Mouse (Mus musculus) forebrain, embryonic 14.5 days (tissue): ENCODE data around the gene Slc30a7. TPM values are rescaled to one million over a fixed set of nuclear protein-coding genes. Genes with fewer than 3 reads are reported as not detected.

Source experiments
- ATAC-seq: fragments of 200-750 bp; cut with Nextera tagmentation; 2 replicates; pipeline ENCODE4 v1.8.0; 2017; ENCODE audit warnings: mild to moderate bottlenecking, moderate library complexity
- DNase-seq: peaks from one replicate; pipeline ENCODE4 v3.0.0-alpha.2; 2015; ENCODE audit warnings: low spot score
- H3K27ac ChIP-seq: fragments of 300-500 bp; sonication (generic); 2 replicates; pipeline ENCODE4 v1.5.1; 2014; ENCODE audit warnings: low read depth, mild to moderate bottlenecking, control low read depth, low read length, moderate library complexity
- H3K27me3 ChIP-seq: fragments of 300-500 bp; sonication (generic); replicated peaks from 2 replicates; pipeline ENCODE4 v1.6.1; 2014; ENCODE audit warnings: low read length, control low read depth, mixed read lengths; ENCODE audit not compliant: control insufficient read depth, insufficient read depth
- H3K36me3 ChIP-seq: fragments of 300-500 bp; sonication (generic); 2 replicates; pipeline ENCODE4 v1.6.1; 2014; ENCODE audit warnings: low read length, control low read depth; ENCODE audit not compliant: control insufficient read depth, insufficient read depth
- H3K4me1 ChIP-seq: fragments of 300-500 bp; sonication (generic); 2 replicates; pipeline ENCODE4 v1.6.1; 2014; ENCODE audit warnings: antibody characterized with exemption, low read length, control low read depth; ENCODE audit not compliant: control insufficient read depth, insufficient read depth
- H3K4me2 ChIP-seq: fragments of 300-500 bp; sonication (generic); 2 replicates; pipeline ENCODE4 v1.6.1; 2014; ENCODE audit warnings: mild to moderate bottlenecking, control low read depth, low read length
- H3K4me3 ChIP-seq: fragments of 300-500 bp; sonication (generic); 2 replicates; pipeline ENCODE4 v1.5.1; 2014; ENCODE audit warnings: low read depth, low read length, control low read depth
- H3K9ac ChIP-seq: fragments of 300-500 bp; sonication (generic); 2 replicates; pipeline ENCODE4 v1.6.1; 2014; ENCODE audit warnings: mild to moderate bottlenecking, low read length, control low read depth, moderate library complexity
- H3K9me3 ChIP-seq: fragments of 300-500 bp; sonication (generic); replicated peaks from 2 replicates; pipeline ENCODE4 v1.6.1; 2016; ENCODE audit warnings: low read length, control low read depth, mixed read lengths; ENCODE audit not compliant: control insufficient read depth
- WGBS: fragments of 180-500 bp; shearing (Covaris S2); extraction: QIAGEN DNeasy Blood & Tissue Kit; methylation state at CpG from one replicate; pipeline ENCODE4 v1.1.7; 2014; 5-methylcytosine and 5-hydroxymethylcytosine counted together
- polyA plus RNA-seq: library from polyadenylated mRNA; unstranded; fragments of >200 nt; fragmentation: Nextera tagmentation; extraction: Ambion mirVana; gene quantifications from 2 replicates; pipeline ENCODE4 v1.2.1, GENCODE M21; 2014

Gene Slc30a7
- polyA plus RNA-seq, 1 experiment from 2014 or later: 23.1 TPM

DNA sequence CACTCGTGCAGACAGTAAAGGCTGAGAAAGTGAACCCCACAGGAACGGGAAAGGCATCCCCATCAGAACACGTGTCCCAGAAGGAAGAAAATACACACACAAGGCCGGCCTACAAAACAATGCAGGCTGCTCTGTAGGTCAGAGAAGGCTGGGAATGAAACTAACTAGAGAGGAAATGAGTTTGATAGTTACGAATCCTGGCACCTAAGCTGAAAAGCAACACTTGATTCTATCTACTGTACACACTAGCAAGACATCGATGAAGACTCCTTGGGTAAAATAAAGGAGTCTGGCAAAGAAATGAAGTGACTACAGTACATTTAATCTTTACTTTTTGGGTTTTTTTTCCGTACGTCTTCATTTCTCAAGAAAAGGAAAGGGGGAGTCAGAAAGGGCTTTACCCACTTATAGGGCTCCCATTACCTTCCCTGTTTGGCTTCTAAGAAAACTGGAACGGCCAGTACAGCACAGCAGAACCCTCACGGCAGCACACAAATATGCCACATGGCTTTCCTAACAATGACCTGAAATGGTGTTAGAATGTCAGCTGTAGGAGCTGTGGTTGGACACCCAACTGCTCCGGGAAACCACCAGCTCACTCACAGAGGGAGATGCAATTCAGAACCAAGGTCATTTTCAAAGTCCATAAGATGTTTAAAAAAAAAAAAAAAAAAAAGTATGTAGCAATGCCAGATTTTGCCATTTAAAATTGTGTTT is 45.7 kb downstream of the Slc30a7 start:
- Histone ChIP-seq H3K9me3 (no peaks in the 10 kb centered on the region), H3K4me3 (no peak overlapping the region), H3K36me3 (peaks cover 23% of the 10 kb centered on the region; the same call in 1 of the 2 replicates), H3K4me2 (no peak overlapping the region), H3K27ac (no peak overlapping the region), H3K9ac (no peak overlapping the region), H3K4me1 (peaks cover 6% of the 10 kb centered on the region; the same call in 1 of the 2 replicates), H3K27me3 (no peaks in the 10 kb centered on the region)
- 69% methylated on average over 11 of the region's 11 CpGs for whole genome bisulfite sequencing
- no peak for DNase-seq
- ATAC-seq: no peak

DNA sequence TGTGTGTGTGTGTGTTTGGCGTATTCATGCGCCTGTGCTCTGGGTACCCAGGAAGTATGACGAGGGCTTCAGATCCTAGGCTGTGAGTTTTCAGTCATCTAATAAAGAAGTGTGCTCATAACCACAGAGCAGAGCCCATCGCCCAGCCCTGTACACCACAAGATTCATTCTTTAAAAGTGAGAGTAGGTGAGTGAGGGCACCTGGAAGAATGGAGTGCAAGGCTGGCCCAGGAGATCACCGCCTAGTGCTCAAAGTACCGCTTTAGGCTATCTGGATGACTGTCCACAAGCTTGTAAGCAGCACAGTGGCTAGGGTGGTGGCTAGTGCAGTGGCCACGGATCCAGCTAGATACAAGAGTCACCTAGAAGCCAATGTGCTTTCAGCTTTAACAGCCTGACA is 50.0 kb downstream of the Slc30a7 start:
- 96% methylated on average over 7 of the region's 7 CpGs for WGBS
- ATAC-seq: no peak
- Histone ChIP-seq H3K27ac (no peak overlapping the region), H3K4me2 (no peak overlapping the region), H3K36me3 (peaks cover 49% of the 10 kb centered on the region), H3K9ac (no peak overlapping the region), H3K27me3 (no peaks in the 10 kb centered on the region), H3K4me1 (no peaks in the 10 kb centered on the region), H3K9me3 (no peaks in the 10 kb centered on the region), H3K4me3 (no peak overlapping the region)
- DNase-seq: no peak

DNA sequence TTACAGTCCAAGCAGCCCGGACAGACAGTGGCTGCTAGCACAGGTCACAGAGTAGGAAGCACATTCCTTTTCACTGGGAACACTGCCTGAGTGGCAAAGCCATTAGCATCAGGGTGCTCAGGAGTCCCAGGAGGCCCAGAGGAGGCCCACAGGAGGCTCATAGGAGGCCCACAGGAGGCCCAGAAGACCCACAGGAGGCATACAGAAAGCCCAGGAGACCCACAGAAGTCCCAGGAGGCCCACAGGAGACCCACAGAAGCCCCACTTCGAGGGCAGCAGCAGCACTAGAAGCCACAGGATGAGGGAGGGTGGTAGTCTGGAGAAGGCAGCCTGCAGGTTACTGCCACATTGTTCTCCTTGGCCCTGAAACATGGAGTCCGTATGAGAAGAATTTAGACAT is 54.1 kb downstream of the Slc30a7 start:
- Histone ChIP-seq H3K4me2 (no peak overlapping the region), H3K27me3 (no peaks in the 10 kb centered on the region), H3K9me3 (no peaks in the 10 kb centered on the region), H3K9ac (no peak overlapping the region), H3K27ac (no peak overlapping the region), H3K4me1 (no peaks in the 10 kb centered on the region), H3K4me3 (no peak overlapping the region), H3K36me3 (peaks cover 50% of the 10 kb centered on the region)
- DNase-seq (no peak), ATAC-seq (no peak)
- WGBS: 73% methylated on average over 3 of the region's 3 CpGs

DNA sequence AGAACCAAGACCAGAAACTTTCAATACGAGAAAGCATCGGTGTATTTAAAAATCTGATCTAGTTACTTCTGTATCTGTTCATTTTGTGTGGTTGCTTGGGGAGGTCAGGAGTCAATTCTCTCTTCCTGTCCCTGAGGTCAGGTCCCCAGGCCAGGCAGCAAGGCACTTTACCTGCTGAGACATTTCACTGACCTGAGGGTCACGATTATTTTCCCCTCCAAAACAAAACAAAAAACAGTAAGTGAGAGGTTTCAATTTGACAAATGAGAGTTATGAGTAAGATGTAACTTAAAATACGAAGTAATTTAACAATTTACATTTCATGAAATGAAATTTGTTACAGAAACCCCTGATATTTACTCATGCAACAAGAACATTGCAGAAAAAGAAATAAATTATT is 54.9 kb downstream of the Slc30a7 start:
- Histone ChIP-seq H3K9me3 (no peaks in the 10 kb centered on the region), H3K4me1 (no peaks in the 10 kb centered on the region), H3K27ac (no peak overlapping the region), H3K36me3 (peaks cover 46% of the 10 kb centered on the region), H3K9ac (no peak overlapping the region), H3K27me3 (no peaks in the 10 kb centered on the region), H3K4me3 (no peak overlapping the region), H3K4me2 (no peak overlapping the region)
- DNase-seq: no peak
- WGBS: 89% methylated on average over 4 of the region's 4 CpGs
- ATAC-seq: no peak

DNA sequence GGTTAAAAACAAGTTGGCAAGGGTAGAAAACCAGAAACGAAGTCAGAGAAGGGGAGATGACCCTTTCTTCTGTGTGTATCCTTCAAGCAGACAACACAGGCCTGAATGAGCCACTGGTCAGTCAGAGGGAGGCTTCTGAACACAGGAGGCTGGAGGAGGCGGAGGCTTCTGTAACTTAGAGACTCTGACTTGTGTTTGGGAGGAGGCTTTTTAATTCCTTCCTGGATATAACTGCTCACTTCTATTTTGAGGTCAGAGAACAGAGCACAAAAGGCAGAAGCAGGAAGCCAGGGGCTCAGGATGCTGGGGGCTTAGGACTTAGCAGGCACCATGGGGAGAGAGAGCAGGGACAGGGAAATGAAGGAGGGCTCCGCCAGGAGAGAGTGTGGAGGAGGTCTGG is 56.0 kb downstream of the Slc30a7 start:
- no peak for ATAC-seq

DNA sequence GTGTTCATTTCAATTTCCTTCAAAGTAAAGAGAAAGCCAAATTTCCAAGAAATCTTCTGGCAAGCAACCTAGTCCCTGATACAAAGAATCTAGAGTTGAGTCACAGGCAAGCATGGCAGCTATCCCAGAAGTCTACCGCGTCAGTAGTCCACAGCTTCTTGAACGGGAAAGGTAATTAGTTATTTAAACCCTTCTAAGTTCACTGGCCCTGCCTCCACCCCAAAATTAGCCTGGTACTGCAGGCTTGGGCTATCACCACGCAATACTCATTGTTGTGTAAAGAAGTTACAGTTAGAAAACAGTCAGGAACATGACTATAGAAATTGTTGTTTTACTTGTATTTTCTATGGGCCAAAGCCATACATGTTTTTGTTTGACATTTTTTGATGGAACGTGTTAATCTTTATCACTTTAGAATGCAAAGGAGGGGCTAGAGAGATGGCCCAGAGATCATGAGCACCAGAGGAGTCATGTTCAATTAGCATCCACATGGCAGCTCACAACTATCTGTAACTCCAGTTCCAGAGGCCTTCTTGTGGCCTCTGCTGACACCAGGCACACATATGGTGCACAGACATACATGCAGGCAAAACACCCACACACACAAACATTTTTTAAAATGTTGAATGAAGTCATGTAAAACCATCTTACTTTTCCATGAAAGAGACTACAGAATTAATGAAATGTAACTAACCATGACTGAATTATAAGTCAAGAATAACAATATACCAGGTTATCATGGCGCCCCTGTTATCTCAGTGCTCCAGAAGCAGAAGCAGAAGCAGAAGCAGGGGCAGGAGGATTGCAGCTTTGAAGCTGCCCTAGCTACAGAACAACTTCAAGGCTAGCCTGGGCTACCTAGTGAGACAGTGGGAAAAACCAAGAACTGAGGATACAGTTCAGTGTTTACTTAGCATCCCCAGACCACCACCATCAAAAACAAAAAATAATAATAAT is 57.0 kb downstream of the Slc30a7 start:
- peak; percentile 71 for ATAC-seq
- H3K36me3 ChIP-seq: peaks cover 39% of the 10 kb centered on the region
- H3K4me1 ChIP-seq: no peaks in the 10 kb centered on the region
- no peak overlapping the region for H3K4me2 ChIP-seq
- H3K27ac ChIP-seq: peak overlapping the region; percentile 35; the same call in 1 of the 2 replicates
- no peak overlapping the region for H3K9ac ChIP-seq
- no peaks in the 10 kb centered on the region for H3K27me3 ChIP-seq
- WGBS: 62% methylated on average over 6 of the region's 6 CpGs
- no peak overlapping the region for H3K4me3 ChIP-seq
- DNase-seq: peak; percentile 79
- H3K9me3 ChIP-seq: no peaks in the 10 kb centered on the region

More for the DNA sequence above, 56.0 kb downstream of the Slc30a7 start:
- no peak for DNase-seq
- Histone ChIP-seq H3K27me3 (no peaks in the 10 kb centered on the region), H3K4me2 (no peak overlapping the region), H3K9ac (no peak overlapping the region), H3K36me3 (peaks cover 43% of the 10 kb centered on the region), H3K27ac (no peak overlapping the region), H3K4me3 (no peak overlapping the region), H3K4me1 (no peaks in the 10 kb centered on the region), H3K9me3 (no peaks in the 10 kb centered on the region)
- 43% methylated on average over 3 of the region's 3 CpGs for whole genome bisulfite sequencing

DNA sequence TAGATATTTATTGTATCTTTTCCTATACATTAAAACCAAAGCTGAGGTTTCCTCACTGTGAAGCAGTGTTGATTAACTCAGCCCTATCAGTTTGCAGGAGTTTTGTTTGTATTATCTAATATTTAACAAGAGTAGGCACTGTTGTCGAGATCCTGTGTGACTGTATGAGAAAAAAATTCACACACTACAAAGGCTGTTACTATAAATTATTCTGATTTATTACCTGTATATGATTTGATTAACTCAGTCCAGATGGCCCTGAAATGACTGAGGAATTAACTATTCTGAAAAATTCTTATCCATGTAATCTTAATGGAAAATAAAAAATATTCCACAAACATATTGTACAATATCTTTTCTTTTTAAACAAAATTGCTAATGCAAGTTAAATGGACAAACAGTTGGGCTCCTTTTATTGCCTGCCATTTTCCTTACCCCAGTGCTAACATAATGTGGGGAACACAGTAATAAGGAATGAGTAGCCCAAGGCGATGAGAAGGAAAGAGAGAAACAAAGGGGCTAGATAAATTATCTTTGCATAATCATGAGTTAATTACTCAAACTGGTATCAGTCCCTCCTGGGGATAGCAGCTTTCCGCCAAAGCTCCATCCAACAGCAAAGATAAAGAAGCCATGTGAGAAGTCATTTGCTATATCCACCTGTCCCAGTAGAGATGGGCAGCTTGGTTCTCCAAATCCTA is 57.8 kb downstream of the Slc30a7 start:
- Histone ChIP-seq H3K4me2 (no peak overlapping the region), H3K4me3 (no peak overlapping the region), H3K27ac (peak overlapping the region; percentile 35; the same call in 1 of the 2 replicates), H3K36me3 (peaks cover 36% of the 10 kb centered on the region), H3K27me3 (no peaks in the 10 kb centered on the region), H3K9me3 (no peaks in the 10 kb centered on the region), H3K9ac (no peak overlapping the region), H3K4me1 (no peaks in the 10 kb centered on the region)
- DNase-seq: peak; percentile 72
- ATAC-seq: peak; percentile 87
- WGBS: 42% methylated on average over 3 of the region's 3 CpGs

DNA sequence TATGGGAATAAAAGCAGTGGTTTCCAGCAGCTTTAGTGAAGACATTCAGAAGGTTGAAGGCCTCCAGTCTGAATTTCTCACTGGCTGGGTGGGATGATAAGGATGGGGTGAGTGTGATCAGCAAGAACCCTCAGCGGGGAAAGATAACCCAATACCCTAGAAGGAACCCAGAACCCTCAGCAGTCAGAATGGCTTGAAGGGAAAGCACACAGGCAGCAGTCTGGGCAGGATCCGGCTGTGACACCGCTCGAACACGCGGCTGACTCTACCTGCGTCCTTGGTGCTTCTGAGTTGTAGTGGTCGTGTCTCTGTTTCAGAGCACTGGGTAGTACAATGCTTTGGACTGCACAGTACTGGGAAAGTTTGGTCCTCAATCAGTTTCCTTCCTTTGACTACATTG is 60.9 kb downstream of the Slc30a7 start:
- no peaks in the 10 kb centered on the region for H3K4me1 ChIP-seq
- ATAC-seq: no peak
- no peak overlapping the region for H3K4me3 ChIP-seq
- 96% methylated on average over 8 of the region's 8 CpGs for WGBS
- no peak overlapping the region for H3K27ac ChIP-seq
- H3K4me2 ChIP-seq: no peak overlapping the region
- no peak overlapping the region for H3K9ac ChIP-seq
- H3K27me3 ChIP-seq: no peaks in the 10 kb centered on the region
- peaks cover 27% of the 10 kb centered on the region for H3K36me3 ChIP-seq
- no peaks in the 10 kb centered on the region for H3K9me3 ChIP-seq
- no peak for DNase-seq
